Mouse (Mus musculus) left cerebral cortex, adult 2 months (tissue): ENCODE measurements around the gene Gar1. TPM values are rescaled to one million over a fixed set of nuclear protein-coding genes. Genes with fewer than 3 reads are reported as not detected.

Source experiments
- DNase-seq, 2 experiments: peaks; one replicate each; pipeline ENCODE4 v3.0.0; 2021 to 2022; ENCODE audit warnings: low spot score in 2 of 2, mixed read lengths in 1 of 2; ENCODE audit errors: extremely low spot score in 1 of 2
- H3K27ac ChIP-seq: fragments of 200-600 bp; 2 replicates; pipeline ENCODE4 v1.8.1; 2022
- H3K4me3 ChIP-seq: fragments of 200-600 bp; 2 replicates; pipeline ENCODE4 v1.8.1; 2022
- CTCF ChIP-seq: fragments of 200-600 bp; IDR thresholded peaks from 2 replicates; pipeline ENCODE4 v1.8.1; 2022; ENCODE audit warnings: antibody characterized with exemption, mild to moderate bottlenecking, moderate library complexity
- intact Hi-C: fragments of 180-260 bp; cut with DNase I; formaldehyde crosslinking; loops from one replicate; pipeline ENCODE4 v1.15.1; 2025
- total RNA-seq, 2 experiments: library from RNA; stranded (reverse); gene quantifications; 2 replicates each; pipeline ENCODE4 v1.2.3; 2021

The Gar1 gene
- total RNA-seq, 2 experiments from 2014 or later = 49.9 to 55.7 TPM

DNA sequence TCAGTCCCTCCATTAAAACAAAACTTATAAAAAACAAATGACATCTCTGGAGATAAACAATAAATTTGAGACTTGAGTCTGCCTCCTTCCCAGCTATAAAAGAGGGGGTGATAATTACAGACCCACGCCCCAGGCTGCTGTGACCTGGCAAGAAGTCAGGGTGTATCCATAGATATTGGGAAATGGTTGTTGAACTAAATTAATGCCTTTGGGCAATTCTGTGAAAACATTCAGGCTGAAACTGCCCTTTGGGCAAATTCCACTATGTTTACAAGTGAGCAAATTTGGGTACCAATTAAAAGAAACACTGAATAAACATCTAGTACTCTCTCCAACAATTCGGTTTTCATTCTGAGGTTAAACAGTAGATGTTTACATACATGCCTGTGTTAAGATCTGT, 32.2 kb downstream of the Gar1 start:
- no peak for TF ChIP-seq CTCF

DNA sequence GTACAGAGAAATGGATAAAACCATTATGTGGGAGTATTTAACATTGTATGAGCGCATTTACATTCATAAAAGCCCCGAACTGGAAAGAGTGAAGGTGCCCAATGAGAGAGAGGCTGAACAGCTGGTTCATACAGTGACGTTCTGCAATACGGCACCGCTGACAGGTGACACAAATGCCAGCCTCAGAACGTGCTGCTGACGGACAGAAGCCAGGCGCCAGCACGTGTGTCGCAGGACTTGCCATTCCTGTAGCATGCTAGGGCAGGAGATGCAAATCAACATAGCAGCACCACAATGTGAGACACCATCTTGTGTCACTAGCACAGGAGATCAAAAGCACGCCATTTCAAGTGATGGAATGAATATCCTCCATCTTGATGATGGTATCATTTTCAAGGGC, 32.6 kb downstream of the Gar1 start:
- DNase-seq = no peak
- TF ChIP-seq CTCF = no peak
- intact Hi-C loops = no loop called here
- no peak overlapping the region for H3K4me3 ChIP-seq
- H3K27ac ChIP-seq = no peak overlapping the region

More for the DNA sequence above, 32.2 kb downstream of the Gar1 start:
- intact Hi-C loops = no loop called here
- H3K4me3 ChIP-seq = no peak overlapping the region
- DNase-seq = no peak
- no peak overlapping the region for H3K27ac ChIP-seq

DNA sequence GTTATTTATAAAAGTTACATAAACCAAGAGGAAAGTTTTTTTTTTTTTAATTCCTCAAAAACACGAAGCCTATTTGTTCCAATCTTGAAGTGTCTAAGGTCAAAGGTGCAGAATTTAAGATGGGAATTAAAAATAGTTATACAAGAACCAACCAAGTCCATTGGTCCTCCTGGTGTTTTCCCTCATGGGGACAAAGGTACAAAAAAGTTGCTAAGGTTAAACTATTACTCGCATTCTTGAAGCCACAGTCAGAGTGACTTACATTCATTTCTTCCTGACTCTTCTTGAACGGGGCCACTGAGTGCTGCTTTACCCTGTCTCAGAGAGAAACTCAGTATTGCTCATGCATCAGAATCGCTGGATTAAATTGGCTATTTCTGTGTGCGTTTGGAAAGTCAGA, 33.9 kb downstream of the Gar1 start:
- no peak for TF ChIP-seq CTCF
- Histone ChIP-seq H3K27ac (no peak overlapping the region), H3K4me3 (no peak overlapping the region)
- intact Hi-C loops = no loop called here
- no peak for DNase-seq

DNA sequence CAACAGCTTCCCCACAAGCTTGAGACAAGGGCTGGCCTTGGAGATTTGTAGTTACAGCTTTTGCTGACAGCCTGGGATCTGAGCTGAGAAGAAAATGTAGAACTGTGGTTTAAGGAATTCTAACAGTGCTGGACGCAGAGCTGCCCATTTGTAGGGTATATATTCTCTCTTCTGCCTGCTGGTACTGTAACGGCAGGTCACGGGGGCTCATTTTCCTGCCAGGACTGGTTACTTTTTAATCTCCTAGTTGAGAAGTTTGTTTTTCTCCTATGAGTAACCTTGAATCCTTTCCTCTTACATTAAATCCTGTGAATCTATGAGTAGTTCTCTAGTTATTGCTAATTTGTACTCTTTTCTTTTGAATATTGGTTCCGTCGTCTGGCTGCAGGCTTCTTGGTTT, 37.4 kb downstream of the Gar1 start:
- no peak for TF ChIP-seq CTCF
- intact Hi-C loops = no loop called here
- DNase-seq = no peak
- H3K4me3 ChIP-seq = no peak overlapping the region
- H3K27ac ChIP-seq = no peak overlapping the region

DNA sequence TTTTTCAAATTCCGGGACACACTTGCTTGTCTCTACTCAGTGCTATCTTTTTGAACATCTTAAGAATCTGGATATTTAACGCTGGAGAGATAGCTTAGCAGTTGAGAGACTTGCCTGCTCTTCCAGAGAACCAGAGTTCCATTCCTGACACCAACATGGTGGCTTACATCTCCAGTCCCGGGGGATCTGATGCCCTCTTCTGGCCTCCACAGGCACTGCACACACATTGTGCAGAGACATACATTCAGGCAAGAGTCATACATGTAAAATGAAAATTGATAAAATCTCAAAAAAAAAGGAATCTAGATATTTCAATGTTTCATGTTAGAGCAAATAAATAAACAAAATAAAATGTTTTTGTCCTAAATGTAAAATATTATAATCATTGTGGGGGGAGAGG, 48.5 kb downstream of the Gar1 start:
- DNase-seq = no peak
- TF ChIP-seq CTCF = no peak; the same call in 1 of the 2 replicates
- Histone ChIP-seq H3K27ac (no peak overlapping the region), H3K4me3 (no peak overlapping the region)
- intact Hi-C loops = no loop called here

DNA sequence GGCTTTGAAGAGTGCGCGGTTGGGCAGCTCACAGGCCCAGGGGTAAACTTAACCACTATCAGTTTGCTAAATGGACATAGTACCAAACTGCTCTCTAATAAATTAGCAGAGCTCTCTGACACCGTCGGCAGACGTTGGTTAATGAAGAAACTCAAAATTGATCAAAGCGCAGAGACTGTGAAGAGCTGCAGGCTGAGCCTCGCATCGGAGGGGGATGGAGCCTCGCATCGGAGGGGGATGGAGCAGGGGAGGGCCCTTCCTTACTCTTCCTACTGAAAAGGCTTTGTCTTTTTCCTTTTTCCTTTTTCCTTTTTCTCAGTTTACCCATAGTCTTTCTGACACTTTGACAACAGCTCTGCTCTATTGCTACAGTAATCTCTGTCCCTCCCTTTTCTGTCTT, 49.8 kb downstream of the Gar1 start:
- no peak overlapping the region for H3K4me3 ChIP-seq
- no peak for DNase-seq
- intact Hi-C loops = no loop called here
- TF ChIP-seq CTCF = no peak
- H3K27ac ChIP-seq = no peak overlapping the region

Other genes starting within 250 kb of the Gar1 start
- gene Egf, start 76.1 kb downstream of the Gar1 start, total RNA-seq = 1 to 10 TPM; 1.3 to 1.5 TPM
- under 1 TPM in 1 of 2 experiments, not detected in 1; 0.14 TPM for gene Lrit3, start 27.4 kb downstream of the Gar1 start, total RNA-seq
- gene Rrh, start 8.8 kb downstream of the Gar1 start, total RNA-seq = under 1 TPM; 0.57 to 0.96 TPM
- gene Cfi, start 4.5 kb upstream of the Gar1 start, total RNA-seq = not detected
- 10 to 100 TPM; 17.6 to 17.9 TPM for gene Pla2g12a, start 47.2 kb upstream of the Gar1 start, total RNA-seq
- 1 to 10 TPM; 4.3 to 6.6 TPM for gene Casp6, start 70.0 kb upstream of the Gar1 start, total RNA-seq
- 1 to 10 TPM; 1.2 to 1.4 TPM for gene Mcub, start 138.8 kb upstream of the Gar1 start, total RNA-seq
- 10 to 100 TPM; 58.4 to 70.0 TPM for gene Sec24b, start 230.2 kb upstream of the Gar1 start, total RNA-seq